Mouse (Mus musculus) C2C12 (cell line): ENCODE data around the gene Abca8b. TPM values are rescaled to one million over a fixed set of nuclear protein-coding genes. Genes with fewer than 3 reads are reported as not detected.
"Not testable (repeated sequence)": the region's sequence is repeated elsewhere in the genome, so short reads cannot be mapped to it uniquely, and the experiment has no call there.

ENCODE experiments used
- H3K27me3 ChIP-seq: one replicate; pipeline ENCODE4 v1.6.1; 2011; ENCODE audit not compliant: control insufficient read depth, insufficient read depth, insufficient read length
- H3K36me3 ChIP-seq: one replicate; pipeline ENCODE4 v1.6.1; 2011; ENCODE audit not compliant: control insufficient read depth, insufficient read depth
- H3K4me3 ChIP-seq: one replicate; pipeline ENCODE4 v1.5.1; 2011; ENCODE audit warnings: mild to moderate bottlenecking, control low read depth; ENCODE audit not compliant: poor library complexity, insufficient read depth, severe bottlenecking
- H3K79me2 ChIP-seq: one replicate; pipeline ENCODE4 v1.6.1; 2011; ENCODE audit not compliant: control insufficient read depth, insufficient read depth
- H3K79me3 ChIP-seq: one replicate; pipeline ENCODE4 v1.6.1; 2011; ENCODE audit warnings: low read depth, control low read depth
- H3ac ChIP-seq: one replicate; pipeline ENCODE3; 2011; ENCODE audit warnings: low read depth; ENCODE audit not compliant: control insufficient read depth, insufficient read length
- CEBPB ChIP-seq: IDR thresholded peaks from one replicate; pipeline ENCODE4 v1.6.1; 2011; ENCODE audit warnings: low read depth, mild to moderate bottlenecking, control low read depth, moderate library complexity
- CTCF ChIP-seq: IDR thresholded peaks from one replicate; pipeline ENCODE4 v1.5.1; 2011; ENCODE audit not compliant: control insufficient read depth, insufficient read depth, insufficient read length
- FOSL1 ChIP-seq: IDR thresholded peaks from one replicate; pipeline ENCODE4 v1.8.0; 2011; ENCODE audit warnings: mild to moderate bottlenecking, low read length; ENCODE audit not compliant: poor library complexity, insufficient read depth, severe bottlenecking
- MAX ChIP-seq: IDR thresholded peaks from one replicate; pipeline ENCODE4 v1.6.1; 2011; ENCODE audit warnings: mild to moderate bottlenecking, control low read depth
- MYOD1 ChIP-seq: IDR thresholded peaks from one replicate; pipeline ENCODE4 v1.6.1; 2011; ENCODE audit warnings: low read depth; ENCODE audit not compliant: control insufficient read depth, insufficient read length
- MYOG ChIP-seq: IDR thresholded peaks from one replicate; pipeline ENCODE4 v1.6.1; 2011; ENCODE audit not compliant: control insufficient read depth, insufficient read length; ENCODE audit errors: extremely low read depth
- USF1 ChIP-seq: IDR thresholded peaks from one replicate; pipeline ENCODE4 v1.6.1; 2011; ENCODE audit warnings: low read depth, mild to moderate bottlenecking, control low read depth, moderate library complexity
- polyA plus RNA-seq: library from polyadenylated mRNA; unstranded; fragments of >200 nt; fragmentation: generic; extraction: Trizol; gene quantifications from one replicate; pipeline ENCODE4 v1.2.1, GENCODE M21; 2012; ENCODE audit warnings: missing spikeins

The Abca8b gene
- polyA plus RNA-seq, 1 experiment, result 0.09 TPM

GRCm38 (mm10) chr11:109994014-109994413 lies 1.6 kb downstream of the Abca8b start:
- no peaks in the 10 kb centered on the region for H3K79me2 ChIP-seq
- TF ChIP-seq MYOD1 (no peak), CTCF (no peak), MYOG (no peak), FOSL1 (no peak), MAX (no peak), USF1 (no peak), CEBPB (no peak)
- no peaks in the 10 kb centered on the region for H3K27me3 ChIP-seq
- H3K79me3 ChIP-seq, result no peaks in the 10 kb centered on the region
- H3K4me3 ChIP-seq, result no peak overlapping the region
- no peaks in the 10 kb centered on the region for H3K36me3 ChIP-seq
- no peak overlapping the region for H3ac ChIP-seq

GRCm38 (mm10) chr11:109991270-109991669 lies 4.4 kb downstream of the Abca8b start:
- H3K79me2 ChIP-seq, result no peaks in the 10 kb centered on the region

GRCm38 (mm10) chr11:109990256-109990655 lies 5.4 kb downstream of the Abca8b start:
- Histone ChIP-seq H3K4me3 (no peak overlapping the region), H3K79me2 (no peaks in the 10 kb centered on the region)

More at GRCm38 (mm10) chr11:109991270-109991669, 4.4 kb downstream of the Abca8b start:
- Histone ChIP-seq H3K27me3 (no peaks in the 10 kb centered on the region), H3K4me3 (no peak overlapping the region), H3K79me3 (no peaks in the 10 kb centered on the region), H3ac (no peak overlapping the region), H3K36me3 (no peaks in the 10 kb centered on the region)
- TF ChIP-seq MAX (peak; percentile 28), CTCF (no peak)

GRCm38 (mm10) chr11:109988164-109988563 lies 7.5 kb downstream of the Abca8b start:
- H3ac ChIP-seq, result no peak overlapping the region
- no peaks in the 10 kb centered on the region for H3K79me2 ChIP-seq
- H3K27me3 ChIP-seq, result no peaks in the 10 kb centered on the region
- H3K4me3 ChIP-seq, result no peak overlapping the region
- H3K36me3 ChIP-seq, result no peaks in the 10 kb centered on the region
- no peaks in the 10 kb centered on the region for H3K79me3 ChIP-seq
- TF ChIP-seq CEBPB (no peak), MYOG (no peak), USF1 (no peak), MAX (no peak), MYOD1 (no peak), FOSL1 (no peak), CTCF (no peak)

More at GRCm38 (mm10) chr11:109990256-109990655, 5.4 kb downstream of the Abca8b start:
- Histone ChIP-seq H3K79me3 (no peaks in the 10 kb centered on the region), H3K27me3 (no peaks in the 10 kb centered on the region), H3K36me3 (no peaks in the 10 kb centered on the region), H3ac (no peak overlapping the region)
- TF ChIP-seq MYOG, result no peak
- TF ChIP-seq FOSL1, result no peak
- TF ChIP-seq MYOD1, result no peak
- TF ChIP-seq USF1, result no peak
- TF ChIP-seq MAX, result no peak
- TF ChIP-seq CTCF, result no peak
- TF ChIP-seq CEBPB, result no peak

GRCm38 (mm10) chr11:109987460-109988072 lies 8.1 kb downstream of the Abca8b start:
- not testable (repeated sequence) for H3ac ChIP-seq, H3K79me2 ChIP-seq, H3K79me3 ChIP-seq, H3K27me3 ChIP-seq, H3K4me3 ChIP-seq, H3K36me3 ChIP-seq

- Histone ChIP-seq H3K79me2 (no peaks in the 10 kb centered on the region), H3K79me3 (no peaks in the 10 kb centered on the region), H3K36me3 (no peaks in the 10 kb centered on the region), H3K4me3 (no peak overlapping the region), H3ac (no peak overlapping the region), H3K27me3 (no peaks in the 10 kb centered on the region)
- TF ChIP-seq CEBPB (no peak), CTCF (no peak), USF1 (no peak), FOSL1 (no peak), MYOG (no peak), MYOD1 (no peak), MAX (no peak)
Measured at GRCm38 (mm10) chr11:109981872-109982271, 13.8 kb downstream of the Abca8b start.
